Mouse (Mus musculus) forebrain, embryonic 14.5 days (tissue): ENCODE data around the gene Itsn1. TPM values are rescaled to one million over a fixed set of nuclear protein-coding genes. Genes with fewer than 3 reads are reported as not detected.

Experiments
- ATAC-seq: fragments of 200-750 bp; cut with Nextera tagmentation; 2 replicates; pipeline ENCODE4 v1.8.0; 2017; ENCODE audit warnings: mild to moderate bottlenecking, moderate library complexity
- DNase-seq: peaks from one replicate; pipeline ENCODE4 v3.0.0-alpha.2; 2015; ENCODE audit warnings: low spot score
- H3K27ac ChIP-seq: fragments of 300-500 bp; sonication (generic); 2 replicates; pipeline ENCODE4 v1.5.1; 2014; ENCODE audit warnings: low read depth, mild to moderate bottlenecking, control low read depth, low read length, moderate library complexity
- H3K27me3 ChIP-seq: fragments of 300-500 bp; sonication (generic); replicated peaks from 2 replicates; pipeline ENCODE4 v1.6.1; 2014; ENCODE audit warnings: low read length, control low read depth, mixed read lengths; ENCODE audit not compliant: control insufficient read depth, insufficient read depth
- H3K36me3 ChIP-seq: fragments of 300-500 bp; sonication (generic); 2 replicates; pipeline ENCODE4 v1.6.1; 2014; ENCODE audit warnings: low read length, control low read depth; ENCODE audit not compliant: control insufficient read depth, insufficient read depth
- H3K4me1 ChIP-seq: fragments of 300-500 bp; sonication (generic); 2 replicates; pipeline ENCODE4 v1.6.1; 2014; ENCODE audit warnings: antibody characterized with exemption, low read length, control low read depth; ENCODE audit not compliant: control insufficient read depth, insufficient read depth
- H3K4me2 ChIP-seq: fragments of 300-500 bp; sonication (generic); 2 replicates; pipeline ENCODE4 v1.6.1; 2014; ENCODE audit warnings: mild to moderate bottlenecking, control low read depth, low read length
- H3K4me3 ChIP-seq: fragments of 300-500 bp; sonication (generic); 2 replicates; pipeline ENCODE4 v1.5.1; 2014; ENCODE audit warnings: low read depth, low read length, control low read depth
- H3K9ac ChIP-seq: fragments of 300-500 bp; sonication (generic); 2 replicates; pipeline ENCODE4 v1.6.1; 2014; ENCODE audit warnings: mild to moderate bottlenecking, low read length, control low read depth, moderate library complexity
- H3K9me3 ChIP-seq: fragments of 300-500 bp; sonication (generic); replicated peaks from 2 replicates; pipeline ENCODE4 v1.6.1; 2016; ENCODE audit warnings: low read length, control low read depth, mixed read lengths; ENCODE audit not compliant: control insufficient read depth
- WGBS: fragments of 180-500 bp; shearing (Covaris S2); extraction: QIAGEN DNeasy Blood & Tissue Kit; methylation state at CpG from one replicate; pipeline ENCODE4 v1.1.7; 2014; 5-methylcytosine and 5-hydroxymethylcytosine counted together
- polyA plus RNA-seq: library from polyadenylated mRNA; unstranded; fragments of >200 nt; fragmentation: Nextera tagmentation; extraction: Ambion mirVana; gene quantifications from 2 replicates; pipeline ENCODE4 v1.2.1, GENCODE M21; 2014

The Itsn1 gene
- polyA plus RNA-seq, 1 experiment from 2014 or later: 54.2 TPM

GRCm38 (mm10) chr16:91786425-91786824 lies 57.3 kb downstream of the Itsn1 start:
- H3K4me3 ChIP-seq: no peak overlapping the region
- H3K9ac ChIP-seq: no peak overlapping the region
- ATAC-seq (peak; percentile 74), DNase-seq (peak; percentile 77)
- no peaks in the 10 kb centered on the region for H3K27me3 ChIP-seq
- no peaks in the 10 kb centered on the region for H3K9me3 ChIP-seq
- H3K27ac ChIP-seq: peak overlapping the region; percentile 16; the same call in 1 of the 2 replicates
- WGBS: 41% methylated on average over 10 of the region's 10 CpGs
- H3K36me3 ChIP-seq: peaks cover 47% of the 10 kb centered on the region
- H3K4me1 ChIP-seq: 0 out of 2 replicates have a peak, but pooled peaks cover 4% of the 10 kb centered on the region
- no peak overlapping the region for H3K4me2 ChIP-seq

GRCm38 (mm10) chr16:91789728-91790127 lies 60.6 kb downstream of the Itsn1 start:
- no peak for ATAC-seq
- WGBS: 93% methylated on average over 6 of the region's 6 CpGs

GRCm38 (mm10) chr16:91792477-91793196 lies 63.6 kb downstream of the Itsn1 start:
- H3K4me1 ChIP-seq: no peaks in the 10 kb centered on the region
- no peak overlapping the region for H3K4me3 ChIP-seq
- no peaks in the 10 kb centered on the region for H3K9me3 ChIP-seq
- H3K27me3 ChIP-seq: no peaks in the 10 kb centered on the region
- no peak overlapping the region for H3K27ac ChIP-seq
- no peak for ATAC-seq
- no peak overlapping the region for H3K9ac ChIP-seq
- H3K4me2 ChIP-seq: no peak overlapping the region
- DNase-seq: no peak
- H3K36me3 ChIP-seq: peaks cover 35% of the 10 kb centered on the region
- 87% methylated on average over 8 of the region's 8 CpGs for WGBS

More at GRCm38 (mm10) chr16:91789728-91790127, 60.6 kb downstream of the Itsn1 start:
- Histone ChIP-seq H3K9me3 (no peaks in the 10 kb centered on the region), H3K4me2 (no peak overlapping the region), H3K36me3 (peaks cover 43% of the 10 kb centered on the region), H3K9ac (no peak overlapping the region), H3K4me3 (no peak overlapping the region), H3K27ac (no peak overlapping the region), H3K27me3 (no peaks in the 10 kb centered on the region), H3K4me1 (0 out of 2 replicates have a peak, but pooled peaks cover 4% of the 10 kb centered on the region)
- DNase-seq: no peak

GRCm38 (mm10) chr16:91793507-91794278 lies 64.6 kb downstream of the Itsn1 start:
- no peak for DNase-seq
- H3K9me3 ChIP-seq: no peaks in the 10 kb centered on the region
- 94% methylated on average over 13 of the region's 13 CpGs for WGBS
- no peak overlapping the region for H3K9ac ChIP-seq
- H3K27ac ChIP-seq: no peak overlapping the region
- no peaks in the 10 kb centered on the region for H3K4me1 ChIP-seq
- no peak overlapping the region for H3K4me3 ChIP-seq
- ATAC-seq: no peak
- peaks cover 34% of the 10 kb centered on the region for H3K36me3 ChIP-seq
- no peaks in the 10 kb centered on the region for H3K27me3 ChIP-seq
- no peak overlapping the region for H3K4me2 ChIP-seq

GRCm38 (mm10) chr16:91794306-91794705 lies 65.2 kb downstream of the Itsn1 start:
- peaks cover 31% of the 10 kb centered on the region for H3K36me3 ChIP-seq
- H3K27me3 ChIP-seq: no peaks in the 10 kb centered on the region
- H3K4me1 ChIP-seq: no peaks in the 10 kb centered on the region
- H3K9ac ChIP-seq: no peak overlapping the region
- H3K9me3 ChIP-seq: no peaks in the 10 kb centered on the region
- 96% methylated on average over 7 of the region's 7 CpGs for WGBS
- DNase-seq (no peak), ATAC-seq (no peak)
- no peak overlapping the region for H3K4me2 ChIP-seq
- no peak overlapping the region for H3K4me3 ChIP-seq
- no peak overlapping the region for H3K27ac ChIP-seq

GRCm38 (mm10) chr16:91795044-91795443 lies 66.0 kb downstream of the Itsn1 start:
- H3K9me3 ChIP-seq: no peaks in the 10 kb centered on the region
- ATAC-seq: no peak
- WGBS: 93% methylated on average over 2 of the region's 2 CpGs

GRCm38 (mm10) chr16:91795606-91796005 lies 66.5 kb downstream of the Itsn1 start:
- WGBS: 98% methylated on average over 9 of the region's 9 CpGs
- H3K9me3 ChIP-seq: no peaks in the 10 kb centered on the region

More at GRCm38 (mm10) chr16:91795044-91795443, 66.0 kb downstream of the Itsn1 start:
- H3K27ac ChIP-seq: no peak overlapping the region
- H3K9ac ChIP-seq: no peak overlapping the region
- H3K27me3 ChIP-seq: no peaks in the 10 kb centered on the region
- H3K36me3 ChIP-seq: peaks cover 29% of the 10 kb centered on the region
- no peak overlapping the region for H3K4me2 ChIP-seq
- H3K4me1 ChIP-seq: no peaks in the 10 kb centered on the region
- no peak overlapping the region for H3K4me3 ChIP-seq
- no peak for DNase-seq

GRCm38 (mm10) chr16:91801426-91801825 lies 72.3 kb downstream of the Itsn1 start:
- H3K9me3 ChIP-seq: no peaks in the 10 kb centered on the region
- H3K4me3 ChIP-seq: no peak overlapping the region
- H3K4me1 ChIP-seq: no peaks in the 10 kb centered on the region
- no peak overlapping the region for H3K4me2 ChIP-seq
- ATAC-seq: no peak
- H3K9ac ChIP-seq: no peak overlapping the region
- DNase-seq: no peak
- no peaks in the 10 kb centered on the region for H3K27me3 ChIP-seq
- 91% methylated on average over 13 of the region's 13 CpGs for WGBS
- peaks cover 57% of the 10 kb centered on the region for H3K36me3 ChIP-seq
- no peak overlapping the region for H3K27ac ChIP-seq

More at GRCm38 (mm10) chr16:91795606-91796005, 66.5 kb downstream of the Itsn1 start:
- H3K27ac ChIP-seq: no peak overlapping the region
- no peak for DNase-seq
- ATAC-seq: no peak
- H3K4me3 ChIP-seq: no peak overlapping the region
- H3K4me2 ChIP-seq: no peak overlapping the region
- H3K27me3 ChIP-seq: no peaks in the 10 kb centered on the region
- no peaks in the 10 kb centered on the region for H3K4me1 ChIP-seq
- H3K36me3 ChIP-seq: peaks cover 31% of the 10 kb centered on the region
- no peak overlapping the region for H3K9ac ChIP-seq
